Mouse (Mus musculus): ENCODE results near the gene Purb.

DNA sequence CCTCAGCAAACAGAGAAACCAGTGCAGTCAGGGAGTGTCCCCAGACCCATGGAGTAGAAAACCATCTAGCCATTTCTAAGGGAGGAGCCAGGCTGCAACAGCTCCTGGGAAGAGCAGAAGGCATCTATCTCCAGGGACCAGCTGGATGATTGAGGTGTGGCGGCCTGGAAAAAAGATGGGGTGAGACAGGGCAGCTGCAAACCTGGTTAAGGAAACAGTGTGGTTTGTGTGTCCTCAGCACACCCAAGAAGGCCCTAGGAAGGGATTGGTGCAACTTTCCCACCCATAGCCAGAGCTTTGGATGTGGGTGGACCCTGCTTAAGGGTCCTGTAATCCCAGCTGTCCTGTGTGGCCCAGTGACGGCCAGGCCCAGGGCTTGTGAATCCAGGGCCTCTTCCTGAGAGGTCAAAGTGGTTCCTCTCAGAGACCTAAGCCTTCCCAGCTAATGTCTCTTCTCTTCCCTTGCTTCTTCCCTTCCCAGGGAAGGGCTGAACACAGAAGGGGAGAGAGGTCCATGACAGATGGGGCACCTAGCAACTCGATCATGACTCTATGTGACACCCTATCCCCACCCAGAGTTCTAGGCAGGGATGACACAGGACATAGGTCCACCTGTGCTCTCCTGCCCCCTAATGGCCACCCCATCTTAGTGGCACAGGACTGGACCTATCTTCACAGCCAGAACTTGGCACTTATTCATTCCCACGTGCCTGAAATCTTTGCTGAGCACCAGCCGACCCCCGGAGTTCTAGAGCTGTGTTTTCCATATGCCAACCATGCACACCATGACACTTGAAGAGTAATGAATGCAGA is 14.2 kb upstream of the Purb start:
- TF ChIP-seq CTCF (IDR thresholded peaks at IDR 0.05; ENCODE audit: control insufficient read depth, insufficient read depth, insufficient read length) (peak; percentile 57), USF1 (IDR thresholded peaks at IDR 0.05; ENCODE audit: low read depth) (no peak), FOSL1 (IDR thresholded peaks at IDR 0.05; ENCODE audit: insufficient read depth, low read length, poor library complexity, severe bottlenecking) (no peak), MAX (IDR thresholded peaks at IDR 0.05) (no peak)
